Mouse (Mus musculus) heart, postnatal 4 days (tissue): ENCODE results near the gene Arhgap1. TPM values are rescaled to one million over a fixed set of nuclear protein-coding genes. Genes with fewer than 3 reads are reported as not detected.
"Not testable (repeated sequence)": the region's sequence is repeated elsewhere in the genome, so short reads cannot be mapped to it uniquely, and the experiment has no call there.

Source experiments
- DNase-seq: peaks from one replicate; pipeline ENCODE4 v3.0.0; 2021
- total RNA-seq, 2 experiments: library from RNA; stranded (reverse); gene quantifications; 2 replicates each; pipeline ENCODE4 v1.2.3; 2021

The Arhgap1 gene
- total RNA-seq: 10 to 100 TPM; 83.1 to 84.8 TPM

- peak; percentile 98 for DNase-seq
Observed at GRCm38 (mm10) chr2:91649553-91650359, at the start of gene Arhgap1, which contains the start of gene Zfp408. TSS of gene Arhgap1 (plus strand) at chr2:91649860. TSS of gene Zfp408 (minus strand) at chr2:91649791.

DNA sequence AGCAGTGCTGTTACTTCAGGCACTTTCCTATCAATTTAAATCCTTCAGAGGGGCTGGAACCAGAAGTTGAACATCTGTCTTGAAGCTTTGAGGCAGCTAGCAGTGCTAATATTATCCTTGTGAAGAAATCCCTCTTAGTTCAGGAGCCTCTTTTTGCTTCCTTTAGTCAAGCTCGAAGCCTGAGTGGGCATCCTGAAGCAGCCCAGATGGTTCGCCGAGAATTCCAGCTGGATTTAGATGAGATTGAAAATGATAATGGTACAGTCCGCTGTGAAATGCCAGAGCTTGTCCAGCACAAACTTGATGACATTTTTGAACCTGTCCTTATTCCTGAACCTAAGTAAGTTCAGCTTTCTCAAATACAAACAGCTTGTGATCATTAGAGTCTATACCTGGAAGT is 49.2 kb upstream of the Arhgap1 start:
- DNase-seq: no peak

- DNase-seq: no peak
Observed at GRCm38 (mm10) chr2:91602389-91602788, 47.3 kb upstream of the Arhgap1 start.

DNA sequence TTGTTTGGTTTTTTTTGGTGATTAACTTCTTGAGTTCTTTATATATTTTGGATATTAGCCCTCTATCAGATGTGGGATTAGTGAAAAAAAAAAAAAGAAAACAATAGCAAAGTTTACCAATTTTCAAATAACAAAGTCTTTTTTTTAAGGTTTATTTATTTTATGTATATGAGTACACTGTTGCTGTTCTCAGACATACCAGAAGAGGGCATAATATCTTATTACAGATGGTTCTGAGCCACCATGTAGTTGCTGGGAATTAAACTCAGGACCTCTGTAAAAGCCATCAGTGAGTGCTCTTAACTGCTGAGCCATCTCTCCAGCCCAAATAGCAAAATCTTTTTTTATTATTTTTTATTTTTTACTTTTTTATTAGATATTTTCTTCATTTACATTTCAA is 40.3 kb upstream of the Arhgap1 start:
- not testable (repeated sequence) for DNase-seq

DNA sequence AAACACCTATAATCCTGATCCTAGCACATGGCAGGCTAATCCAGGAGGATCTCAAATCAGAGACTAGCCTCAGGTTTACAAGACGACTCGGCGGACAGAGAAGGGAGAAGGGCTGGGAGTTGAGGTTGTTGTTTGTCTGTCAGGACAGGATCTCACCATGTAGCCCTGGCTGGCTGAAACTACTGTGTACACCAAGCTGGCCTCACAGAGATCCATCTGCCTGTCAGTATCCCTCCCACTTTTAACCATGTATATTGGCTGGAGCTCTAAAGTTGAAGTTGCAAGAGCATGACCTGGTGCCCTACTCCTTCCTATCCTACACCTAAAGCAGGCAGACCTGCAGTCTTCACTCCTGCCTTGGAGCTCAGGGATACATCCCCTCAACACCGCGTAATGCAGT is 27.3 kb upstream of the Arhgap1 start:
- no peak for DNase-seq

- DNase-seq: not testable (repeated sequence)
Observed at GRCm38 (mm10) chr2:91623366-91623765, 26.3 kb upstream of the Arhgap1 start.

- DNase-seq: no peak
Observed at GRCm38 (mm10) chr2:91627486-91627885, 22.2 kb upstream of the Arhgap1 start.

DNA sequence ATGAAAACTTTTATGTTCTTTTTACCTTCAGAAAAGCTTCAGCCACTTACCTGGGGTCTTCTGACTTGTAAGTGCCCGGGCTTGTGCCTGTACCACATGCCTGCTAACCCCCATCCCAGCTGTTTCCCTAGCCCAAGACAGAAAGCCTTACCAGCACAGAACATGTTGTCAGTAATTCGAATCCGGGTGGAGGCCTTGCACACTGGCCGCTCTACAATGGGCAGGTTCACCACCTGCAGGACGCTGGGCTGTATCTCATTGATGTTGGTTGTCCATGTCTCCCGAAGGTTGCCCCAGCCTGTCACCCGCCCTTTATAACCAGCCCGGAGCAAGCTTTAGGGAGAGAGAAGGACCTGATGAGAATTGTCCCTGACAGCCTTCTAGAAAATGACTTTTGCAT is 21.5 kb upstream of the Arhgap1 start:
- DNase-seq: no peak

DNA sequence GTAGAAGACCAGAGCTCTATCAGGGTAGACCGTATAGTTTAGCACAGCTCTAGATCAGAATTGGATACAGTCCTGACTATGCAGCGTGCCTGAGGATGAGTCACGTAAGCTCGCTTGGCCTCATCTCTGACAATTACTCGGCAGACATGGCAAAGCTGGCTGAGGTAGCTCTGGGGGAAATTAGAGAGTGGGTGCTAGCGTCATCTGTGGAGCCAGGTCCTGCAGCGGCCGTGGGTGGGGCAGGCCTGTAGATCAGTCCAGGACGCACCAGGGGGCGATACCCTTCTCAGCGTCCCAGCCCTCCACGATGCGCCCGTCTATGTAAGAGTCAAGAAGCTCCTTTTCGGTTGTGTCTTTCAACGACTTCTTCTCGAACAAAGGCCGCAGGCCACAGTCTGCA is 20.0 kb upstream of the Arhgap1 start:
- no peak for DNase-seq

DNA sequence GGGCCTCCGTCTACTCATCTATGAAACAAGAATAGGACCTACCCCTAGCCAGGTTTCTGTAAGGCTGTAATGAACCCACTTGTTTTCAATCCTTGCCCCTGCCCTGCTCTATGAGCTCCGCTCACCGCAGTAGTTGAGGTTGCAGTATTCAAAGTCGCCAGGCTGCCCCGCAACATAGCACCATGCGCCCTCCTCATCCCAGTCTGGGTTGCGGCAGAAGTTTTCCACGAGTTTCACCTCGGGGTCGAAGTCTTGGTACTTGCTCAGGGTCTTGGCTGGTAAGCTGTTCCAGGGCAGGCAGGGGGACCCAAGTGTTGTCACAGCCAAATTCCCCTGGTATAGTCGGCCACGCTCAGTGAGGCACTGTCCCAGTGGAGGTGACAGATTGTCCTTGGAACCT is 19.3 kb upstream of the Arhgap1 start:
- no peak for DNase-seq

DNA sequence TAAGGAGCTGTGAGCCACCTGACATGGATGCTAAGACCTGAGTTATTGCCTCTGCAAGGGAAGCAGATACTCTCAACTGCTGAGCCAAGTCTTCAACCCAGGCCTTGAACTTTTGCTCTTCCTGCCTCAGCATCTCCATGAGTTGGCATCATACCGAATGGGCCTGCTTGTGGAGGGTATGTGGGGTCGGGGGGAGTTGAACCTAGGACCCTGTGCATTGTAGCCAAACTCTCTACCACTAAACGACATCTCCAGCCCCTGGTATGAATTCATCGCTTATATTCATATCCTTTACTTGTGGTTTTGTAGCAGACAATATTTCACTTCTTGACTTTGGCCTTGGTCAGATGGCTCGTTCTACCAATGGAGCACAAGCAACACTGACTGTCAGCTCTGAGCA is 17.8 kb upstream of the Arhgap1 start:
- no peak for DNase-seq

DNA sequence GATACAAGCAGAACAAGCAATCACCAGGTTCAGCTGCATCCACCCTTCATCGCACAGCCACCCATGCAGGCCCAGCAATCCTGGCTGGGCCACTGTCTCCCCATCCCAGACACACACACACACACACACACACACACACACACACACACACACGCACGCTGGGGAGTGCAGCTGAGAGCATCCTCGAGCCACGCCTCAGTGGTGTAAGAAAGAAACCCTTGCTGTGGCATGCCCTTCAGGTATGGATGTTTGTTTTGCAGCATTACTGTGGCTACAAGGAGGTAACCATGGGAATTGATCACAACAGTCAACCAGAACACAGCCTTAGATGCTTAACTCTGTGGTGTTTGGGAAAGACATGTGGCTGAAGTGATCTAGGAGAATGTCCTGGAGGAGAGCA is 17.3 kb upstream of the Arhgap1 start:
- no peak for DNase-seq

DNA sequence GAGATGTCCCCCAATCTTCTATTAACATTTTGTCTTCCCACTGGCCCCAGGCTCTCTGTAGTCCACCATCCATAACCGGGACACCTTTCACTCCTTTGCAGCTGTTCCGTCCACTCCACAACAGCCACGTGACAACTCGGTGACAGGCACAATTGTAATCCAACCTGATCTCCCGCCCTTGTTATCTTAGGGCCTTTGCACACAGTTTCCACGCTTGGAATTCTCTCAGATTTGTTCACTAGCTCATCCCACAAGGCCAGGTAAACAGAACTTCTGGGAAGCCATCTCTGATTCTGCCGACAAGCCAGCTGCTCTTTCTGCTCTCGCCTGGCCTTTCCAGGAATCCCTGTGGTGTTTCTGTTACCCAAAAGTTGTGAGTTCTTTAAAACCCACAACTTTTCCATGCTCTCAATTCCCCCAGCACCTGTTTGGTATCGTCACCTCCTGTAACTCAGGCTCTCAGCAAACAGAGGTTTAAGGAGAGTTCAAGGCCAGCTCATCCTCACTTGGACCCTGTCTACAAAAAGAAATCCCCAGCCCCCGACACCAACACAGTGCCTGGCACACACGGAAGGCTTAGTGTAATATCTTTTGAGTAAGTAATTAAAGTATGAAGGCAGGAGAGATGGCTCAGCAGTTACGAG is 16.2 kb upstream of the Arhgap1 start:
- no peak for DNase-seq

GRCm38 (mm10) chr2:91634841-91635240 is 14.8 kb upstream of the Arhgap1 start:
- DNase-seq: no peak

DNA sequence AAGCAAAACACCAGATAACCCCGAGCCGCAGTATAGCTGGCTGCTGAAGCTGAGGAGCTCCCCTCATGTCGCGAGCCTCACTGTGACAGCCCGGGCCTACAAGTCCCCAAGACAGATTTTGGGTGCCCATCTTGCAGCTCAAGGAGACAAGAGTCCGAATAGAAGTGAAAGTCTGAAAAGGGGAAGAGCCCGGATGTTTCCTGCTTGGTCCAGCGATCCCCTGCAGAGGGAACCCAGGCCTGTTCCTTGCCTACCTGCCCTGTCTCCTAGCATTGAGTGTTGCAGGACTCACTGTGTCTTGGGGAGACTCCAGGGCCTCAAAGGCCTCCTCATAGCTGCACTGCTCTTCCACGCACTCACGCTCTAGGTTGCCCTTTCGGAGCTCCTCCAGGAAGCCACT is 14.2 kb upstream of the Arhgap1 start:
- DNase-seq: no peak

GRCm38 (mm10) chr2:91636229-91636628 is 13.4 kb upstream of the Arhgap1 start, which contains the start of gene F2:
TSS of gene F2 (minus strand) at chr2:91636414.
- DNase-seq: no peak

GRCm38 (mm10) chr2:91636727-91637338 is 12.8 kb upstream of the Arhgap1 start:
- DNase-seq: no peak

DNA sequence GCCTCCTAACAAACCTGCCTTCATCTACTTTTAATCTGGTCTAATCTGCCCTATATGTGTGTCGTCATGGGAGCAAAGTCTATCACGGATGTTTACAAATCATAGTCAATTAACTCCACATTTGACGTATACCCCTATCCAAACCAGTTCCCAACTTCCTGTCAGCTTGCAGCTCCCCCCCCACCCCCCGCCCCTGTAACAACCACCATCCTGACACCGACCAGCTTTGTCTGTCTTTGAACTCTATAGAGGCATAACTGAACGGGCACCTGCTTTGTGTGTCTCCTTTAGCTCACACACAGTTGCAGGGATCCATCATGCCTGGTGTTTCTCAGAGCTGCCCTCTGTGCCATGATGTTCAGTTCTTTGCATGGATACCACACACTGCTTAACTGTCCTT is 10.7 kb upstream of the Arhgap1 start:
- no peak for DNase-seq

GRCm38 (mm10) chr2:91642825-91643415 is 6.7 kb upstream of the Arhgap1 start:
- no peak for DNase-seq

DNA sequence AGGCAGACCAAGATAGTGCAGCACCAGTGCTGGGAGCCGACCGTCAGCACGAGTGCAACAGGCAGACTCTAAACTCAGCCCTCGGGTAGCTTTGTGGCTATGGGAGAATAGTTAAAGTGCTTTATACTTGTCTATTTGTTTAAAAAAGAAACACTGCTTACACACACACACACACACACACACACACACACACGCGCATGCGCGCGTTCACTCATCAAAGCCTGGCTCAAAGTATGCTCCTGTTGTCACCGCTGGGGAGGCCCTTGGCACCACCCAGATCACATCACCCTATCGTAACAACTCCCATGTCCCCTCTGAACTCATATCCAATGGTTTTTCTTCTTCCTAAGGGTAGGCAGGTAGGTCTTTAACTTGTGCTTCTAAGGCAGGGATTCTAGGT is 5.6 kb upstream of the Arhgap1 start:
- DNase-seq: no peak

DNA sequence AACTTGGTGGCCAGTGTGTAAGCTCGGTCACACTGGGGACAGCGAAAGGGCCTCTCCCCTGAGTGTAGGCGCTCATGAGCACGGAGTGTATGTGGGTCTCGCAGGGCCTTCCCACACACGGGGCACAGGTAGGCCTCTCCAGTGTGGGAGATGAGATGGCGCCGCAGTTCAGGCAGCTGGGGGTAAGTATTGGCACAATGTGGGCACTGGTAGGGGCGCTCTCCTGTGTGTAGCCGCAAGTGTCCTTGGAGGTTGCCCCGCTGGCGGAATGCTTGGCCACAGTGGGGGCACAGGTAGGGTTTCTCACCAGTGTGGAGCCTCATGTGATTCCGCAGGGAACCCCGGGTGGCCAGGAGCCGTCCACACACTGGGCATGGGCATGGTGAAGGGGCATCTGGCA is 4.3 kb upstream of the Arhgap1 start:
- DNase-seq: no peak

GRCm38 (mm10) chr2:91645811-91646210 is 3.8 kb upstream of the Arhgap1 start:
- no peak for DNase-seq

DNA sequence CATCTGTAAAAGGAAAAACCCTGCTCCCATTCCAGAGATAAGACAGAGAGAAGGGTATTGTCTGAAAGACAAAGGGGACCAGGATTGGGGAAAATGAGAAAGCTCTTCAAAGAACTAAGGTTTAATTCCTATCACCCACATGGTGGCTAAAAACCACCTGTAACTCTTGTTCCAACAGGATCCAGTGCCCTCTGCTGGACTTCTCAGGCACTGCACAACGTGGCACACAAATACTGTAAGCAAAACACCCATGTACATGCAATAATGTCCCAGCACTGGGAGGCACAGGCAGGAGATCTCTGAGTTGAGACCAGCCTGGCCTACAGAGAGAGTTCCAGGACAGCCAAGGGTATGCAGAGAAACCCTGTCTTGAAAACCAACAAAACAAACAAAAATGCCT is 2.9 kb upstream of the Arhgap1 start:
- DNase-seq: peak; percentile 59
